Mouse (Mus musculus) monocyte, adult 2 months (primary cell): ENCODE measurements around the gene Aqp7.

Source experiments
- DNase-seq, 2 experiments: peaks; one replicate each; pipeline ENCODE4 v3.0.0; 2022; ENCODE audit warnings: low spot score in 2 of 2, low read depth in 1 of 2

Aqp7 gene

DNA sequence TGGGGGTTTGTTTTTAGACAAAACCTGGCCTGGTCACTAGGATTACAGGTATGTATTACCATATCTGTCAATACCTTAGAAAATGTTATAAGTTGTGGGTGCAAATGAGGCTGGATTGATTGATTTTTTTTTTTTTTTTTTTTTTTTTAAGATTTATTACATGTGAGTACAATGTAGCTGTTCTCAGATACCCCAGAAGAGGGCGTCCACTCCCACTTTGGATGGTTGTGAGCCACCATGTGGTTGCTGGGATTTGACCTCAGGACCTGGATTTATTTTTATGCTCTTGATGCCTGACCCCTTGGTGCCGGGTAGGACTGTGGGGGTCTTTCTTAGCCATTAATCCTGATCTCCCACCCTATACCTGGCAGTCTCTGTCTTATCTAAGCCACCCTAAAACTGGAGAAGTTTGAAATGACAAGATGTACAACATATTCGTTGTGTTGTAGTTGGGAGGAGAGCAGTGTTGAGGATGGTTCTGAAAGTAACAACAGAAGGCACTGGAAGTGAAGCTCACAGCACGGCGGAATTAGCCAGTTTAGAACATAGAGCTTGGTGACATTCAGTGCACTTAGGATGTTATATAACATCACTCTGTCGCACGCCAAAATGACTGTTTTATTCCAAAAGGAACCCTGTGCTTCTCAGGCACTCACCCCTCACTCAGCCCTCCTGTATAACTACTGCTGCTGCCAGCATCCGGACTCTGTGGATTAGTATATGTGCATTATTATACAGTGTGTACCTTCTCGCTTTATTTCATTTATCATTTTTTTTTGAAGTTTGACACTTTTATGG is 46.9 kb downstream of the Aqp7 start:
- DNase-seq: no peak

DNA sequence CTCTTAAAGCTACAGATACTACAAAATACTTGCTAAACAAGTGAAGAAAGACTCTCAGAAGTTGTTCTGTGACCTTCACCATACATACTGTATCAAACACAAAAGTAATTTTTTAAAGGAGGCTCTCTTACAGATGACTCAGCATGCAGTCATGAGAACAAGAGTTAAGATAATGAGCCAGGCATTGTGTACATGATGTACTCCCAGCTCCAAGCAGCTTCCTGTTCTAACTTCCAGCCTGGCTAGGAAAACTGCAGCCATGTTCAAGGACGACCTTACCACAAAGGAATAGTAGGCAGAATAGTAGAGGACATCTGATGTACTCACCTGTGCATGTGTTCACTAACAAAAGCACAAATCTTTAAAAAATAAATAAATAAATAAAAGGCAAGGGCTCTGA is 47.7 kb downstream of the Aqp7 start:
- no peak for DNase-seq

DNA sequence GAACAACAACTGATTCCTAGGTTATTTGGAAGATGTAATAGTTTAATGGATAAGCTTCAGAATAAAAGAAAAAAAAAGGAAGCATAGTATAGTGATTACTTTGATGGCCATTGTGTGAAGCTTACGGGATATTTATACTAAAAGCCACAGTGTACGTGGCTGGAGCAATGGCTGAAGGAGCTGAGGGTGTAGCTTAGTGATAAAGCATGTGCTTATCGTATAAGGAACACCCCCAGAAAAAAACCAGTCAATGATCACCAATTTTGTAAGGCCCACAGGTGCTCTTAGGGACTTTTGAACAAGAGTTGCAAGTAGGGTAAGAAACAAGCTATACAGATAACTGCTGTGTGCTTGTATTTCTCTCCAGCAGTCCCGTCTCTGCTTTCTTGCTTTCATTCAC is 50.0 kb downstream of the Aqp7 start:
- DNase-seq: no peak

DNA sequence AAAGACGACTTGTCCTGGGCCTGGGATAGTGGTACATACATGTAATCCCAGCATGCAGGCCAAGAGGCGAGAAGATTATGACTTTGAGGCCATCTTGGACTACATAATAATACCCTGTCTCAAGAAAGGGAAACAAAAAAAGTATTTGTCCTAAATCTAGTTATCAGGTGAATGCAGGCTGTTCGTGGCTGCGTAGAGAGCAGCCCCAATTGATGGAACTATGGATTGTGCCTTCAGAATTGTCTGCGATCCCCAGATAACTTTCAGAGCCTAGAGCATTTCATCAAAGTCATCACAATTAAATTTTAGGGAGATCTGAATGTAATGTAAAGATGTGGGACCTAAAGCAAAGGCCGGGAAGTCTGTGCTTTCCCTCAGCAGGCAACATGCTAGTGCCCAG is 51.6 kb downstream of the Aqp7 start:
- no peak for DNase-seq

DNA sequence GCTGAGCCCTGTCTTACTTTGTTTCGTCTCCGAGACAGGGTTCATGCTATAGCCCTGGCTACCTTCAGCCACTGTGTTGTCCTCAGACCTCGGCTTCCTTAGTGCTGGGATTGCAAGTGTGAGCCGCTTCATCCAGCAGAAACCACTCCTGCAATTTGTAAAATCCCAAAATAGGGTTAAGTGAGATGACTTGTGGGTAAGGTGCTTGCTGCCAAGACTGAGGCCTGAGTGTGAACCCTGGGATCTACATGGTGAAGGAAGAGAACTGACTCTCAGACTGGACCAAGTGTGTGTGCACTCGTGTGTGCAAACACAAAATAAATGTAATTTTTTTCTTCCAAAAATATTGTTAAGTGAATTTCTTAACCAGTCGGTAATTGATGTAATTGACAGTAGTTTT is 58.3 kb downstream of the Aqp7 start:
- no peak for DNase-seq

DNA sequence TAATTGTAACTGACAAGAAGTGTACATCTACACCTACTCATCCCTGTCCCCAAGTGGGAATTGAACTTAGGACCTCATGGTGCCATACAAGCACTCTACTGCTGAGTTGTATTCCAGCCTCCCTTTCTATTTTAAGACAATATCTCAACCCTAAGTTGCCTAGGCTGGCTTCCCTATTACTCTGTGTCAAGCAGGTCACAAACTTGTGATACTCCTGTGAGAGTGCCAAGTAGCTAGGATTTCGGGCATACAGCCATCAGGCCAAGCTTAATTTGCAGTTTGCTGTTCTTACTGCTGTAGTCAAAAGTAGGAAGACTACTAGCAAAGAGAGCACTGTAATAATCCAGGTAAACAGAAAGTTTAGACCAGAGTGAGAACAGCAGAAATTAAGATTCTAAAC is 64.3 kb downstream of the Aqp7 start:
- DNase-seq: no peak
